Mouse (Mus musculus) MEL (cell line): ENCODE measurements at regions not wholly inside any gene's neighbourhood (a gene's known extent, or its start where the extent isn't known, plus 50 kb on each side); places are given as distances from the start of the nearest gene placed in this dataset.

Experiments used
- CHD2 ChIP-seq: IDR thresholded peaks from 2 replicates; pipeline ENCODE4 v1.6.1; 2011; ENCODE audit warnings: low read length, improper control_type of control experiment
- CTCF ChIP-seq, 3 experiments: IDR thresholded peaks in 2 of 3; conservative IDR thresholded peaks in 1 of 3; 2 replicates each; pipeline ENCODE4 v1.5.1; 2011 to 2012; ENCODE audit warnings: low read length in 3 of 3, low read depth in 2 of 3, mild to moderate bottlenecking in 2 of 3, improper control_type of control experiment in 1 of 3, inconsistent platforms in 1 of 3, mixed read lengths in 1 of 3, moderate library complexity in 1 of 3; ENCODE audit not compliant: control insufficient read depth in 1 of 3, insufficient read depth in 1 of 3, poor library complexity in 1 of 3, severe bottlenecking in 1 of 3
- EP300 ChIP-seq, 2 experiments: IDR thresholded peaks; 2 replicates each; pipeline ENCODE4 v1.6.1; 2011; ENCODE audit warnings: improper control_type of control experiment in 2 of 2, low read length in 2 of 2, low read depth in 1 of 2, mild to moderate bottlenecking in 1 of 2
- GATA1 ChIP-seq: IDR thresholded peaks from 2 replicates; pipeline ENCODE4 v1.6.1; 2011; ENCODE audit warnings: low read depth, low read length, improper control_type of control experiment
- MYB ChIP-seq: IDR thresholded peaks from 2 replicates; pipeline ENCODE4 v1.6.1; 2011; ENCODE audit warnings: mild to moderate bottlenecking, low read depth, low read length, improper control_type of control experiment
- POLR2A ChIP-seq, 2 experiments: IDR thresholded peaks; 2 replicates each; pipeline ENCODE4 v1.6.1; 2011 to 2012; ENCODE audit warnings: low read length in 2 of 2, mild to moderate bottlenecking in 2 of 2, control low read depth in 1 of 2, improper control_type of control experiment in 1 of 2, low read depth in 1 of 2, moderate library complexity in 1 of 2; ENCODE audit not compliant: control insufficient read depth in 1 of 2, insufficient read depth in 1 of 2, poor library complexity in 1 of 2
- POLR2AphosphoS2 ChIP-seq: IDR thresholded peaks from 2 replicates; pipeline ENCODE4 v1.6.1; 2011; ENCODE audit warnings: low read length, improper control_type of control experiment
- POLR2AphosphoS5 ChIP-seq: IDR thresholded peaks from 2 replicates; pipeline ENCODE4 v1.6.1; 2012; ENCODE audit warnings: low read depth, borderline replicate concordance, mild to moderate bottlenecking, inconsistent platforms, low read length, moderate library complexity, mixed read lengths
- TAL1 ChIP-seq: IDR thresholded peaks from 2 replicates; pipeline ENCODE4 v1.6.1; 2012; ENCODE audit warnings: mild to moderate bottlenecking, inconsistent platforms, low read length, moderate library complexity, mixed read lengths
- TBP ChIP-seq: IDR thresholded peaks from 2 replicates; pipeline ENCODE4 v1.8.0; 2011; ENCODE audit warnings: low read depth, low read length, improper control_type of control experiment
- TCF12 ChIP-seq: IDR thresholded peaks from 2 replicates; pipeline ENCODE4 v1.6.1; 2014; ENCODE audit warnings: low read depth, mild to moderate bottlenecking, inconsistent platforms, low read length, improper control_type of control experiment, moderate library complexity
- ZKSCAN1 ChIP-seq: IDR thresholded peaks from 2 replicates; pipeline ENCODE4 v1.6.1; 2012; ENCODE audit warnings: low read depth, mild to moderate bottlenecking, inconsistent platforms, low read length, improper control_type of control experiment, moderate library complexity
- ZNF384 ChIP-seq: IDR thresholded peaks from 2 replicates; pipeline ENCODE4 v1.6.1; 2012; ENCODE audit warnings: low read depth, mild to moderate bottlenecking, inconsistent platforms, low read length, improper control_type of control experiment

- TF ChIP-seq EP300 (IDR thresholded peaks at IDR 0.05; ENCODE audit: low read depth in 1 of 2, low read length in 2 of 2) (no peak), ZKSCAN1 (no peak), CTCF (IDR thresholded peaks at IDR 0.05 in 2 of 3, conservative IDR thresholded peaks at IDR 0.05 in 1 of 3; ENCODE audit: control insufficient read depth in 1 of 3, insufficient read depth in 1 of 3, low read depth in 2 of 3, low read length in 3 of 3, poor library complexity in 1 of 3, severe bottlenecking in 1 of 3) (no peak), TBP (no peak), TCF12 (no peak), POLR2A (IDR thresholded peaks at IDR 0.05; ENCODE audit: control insufficient read depth in 1 of 2, insufficient read depth in 1 of 2, low read depth in 1 of 2, low read length in 2 of 2, poor library complexity in 1 of 2) (no peak), CHD2 (no peak), POLR2AphosphoS5 (no peak), ZNF384 (no peak), GATA1 (no peak), MYB (no peak), POLR2AphosphoS2 (no peak), TAL1 (no peak)
Measured at GRCm38 (mm10) chr7:60438781-60439180, 298.8 kb upstream of the Snrpn start.
